Mouse (Mus musculus) brain, embryonic 14.5 days (tissue): ENCODE measurements around the gene Secisbp2l. TPM values are rescaled to one million over a fixed set of nuclear protein-coding genes. Genes with fewer than 3 reads are reported as not detected.

Experiments
- DNase-seq: peaks from one replicate; pipeline ENCODE4 v3.0.0-alpha.2; 2011; ENCODE audit warnings: low read depth
- CTCF ChIP-seq: fragments of 200-500 bp; IDR thresholded peaks from 2 replicates; pipeline ENCODE4 v1.5.1; 2012; ENCODE audit warnings: inconsistent platforms, mild to moderate bottlenecking, moderate library complexity, borderline replicate concordance; ENCODE audit not compliant: insufficient read depth, insufficient read length; ENCODE audit errors: extremely low read depth
- POLR2A ChIP-seq: fragments of 200-500 bp; IDR thresholded peaks from 2 replicates; pipeline ENCODE4 v1.6.1; 2012; ENCODE audit warnings: mild to moderate bottlenecking, inconsistent platforms, borderline replicate concordance; ENCODE audit not compliant: poor library complexity, insufficient read depth, insufficient read length, severe bottlenecking; ENCODE audit errors: extremely low read depth
- polyA plus RNA-seq: library from polyadenylated mRNA; depleted of rRNA; stranded (reverse); fragments of >200 nt; gene quantifications from 2 replicates; pipeline ENCODE4 v1.2.3, GENCODE M21; 2012

The Secisbp2l gene
- polyA plus RNA-seq, 1 experiment = 28.4 TPM

- TF ChIP-seq POLR2A (no peak), CTCF (no peak)
- no peak for DNase-seq
These were observed 5.7 kb downstream of the Secisbp2l start for GRCm38 (mm10) chr2:125777018-125777417.

GRCm38 (mm10) chr2:125775661-125776060, 7.0 kb downstream of the Secisbp2l start:
- no peak for DNase-seq
- TF ChIP-seq CTCF = no peak
- TF ChIP-seq POLR2A = no peak

DNA sequence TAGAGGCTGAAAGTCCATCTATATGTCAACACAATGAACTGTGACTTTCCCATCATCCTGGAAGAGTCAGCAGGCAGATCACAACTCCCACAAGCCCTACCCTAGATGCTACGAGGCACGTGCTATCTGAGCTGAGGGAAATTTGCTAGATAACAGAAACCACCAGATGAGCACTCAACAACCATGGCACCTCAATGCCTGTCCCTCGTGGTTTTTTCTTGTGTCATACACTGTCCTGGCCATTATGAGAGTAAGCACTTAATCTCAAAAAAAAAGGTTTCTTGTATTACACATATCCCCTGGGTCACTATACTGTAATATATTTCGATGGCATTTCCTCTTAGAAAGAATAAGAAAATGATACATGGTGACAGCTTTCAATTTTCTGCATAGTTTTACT, 7.8 kb downstream of the Secisbp2l start:
- DNase-seq = no peak
- TF ChIP-seq CTCF (no peak), POLR2A (no peak)

- peak; percentile 23 for DNase-seq
- TF ChIP-seq POLR2A = no peak
- peak; percentile 52; the same call in 1 of the 2 replicates for TF ChIP-seq CTCF
These were observed 17.6 kb downstream of the Secisbp2l start for GRCm38 (mm10) chr2:125765029-125765428.

GRCm38 (mm10) chr2:125764531-125764930, 18.1 kb downstream of the Secisbp2l start:
- no peak for TF ChIP-seq CTCF
- TF ChIP-seq POLR2A = no peak
- no peak for DNase-seq

GRCm38 (mm10) chr2:125749330-125749729, 33.3 kb downstream of the Secisbp2l start:
- TF ChIP-seq POLR2A (no peak), CTCF (no peak)
- DNase-seq = no peak

- TF ChIP-seq POLR2A = no peak
- no peak for TF ChIP-seq CTCF
- DNase-seq = no peak
These were observed 43.3 kb downstream of the Secisbp2l start for GRCm38 (mm10) chr2:125739338-125739737.

GRCm38 (mm10) chr2:125738718-125739117, 44.0 kb downstream of the Secisbp2l start:
- no peak for TF ChIP-seq CTCF
- TF ChIP-seq POLR2A = no peak
- no peak for DNase-seq

GRCm38 (mm10) chr2:125736025-125736343, 46.7 kb downstream of the Secisbp2l start:
- no peak for DNase-seq
- TF ChIP-seq POLR2A (no peak), CTCF (no peak)

GRCm38 (mm10) chr2:125735333-125736024, 47.2 kb downstream of the Secisbp2l start:
- DNase-seq = no peak
- TF ChIP-seq POLR2A = no peak

DNA sequence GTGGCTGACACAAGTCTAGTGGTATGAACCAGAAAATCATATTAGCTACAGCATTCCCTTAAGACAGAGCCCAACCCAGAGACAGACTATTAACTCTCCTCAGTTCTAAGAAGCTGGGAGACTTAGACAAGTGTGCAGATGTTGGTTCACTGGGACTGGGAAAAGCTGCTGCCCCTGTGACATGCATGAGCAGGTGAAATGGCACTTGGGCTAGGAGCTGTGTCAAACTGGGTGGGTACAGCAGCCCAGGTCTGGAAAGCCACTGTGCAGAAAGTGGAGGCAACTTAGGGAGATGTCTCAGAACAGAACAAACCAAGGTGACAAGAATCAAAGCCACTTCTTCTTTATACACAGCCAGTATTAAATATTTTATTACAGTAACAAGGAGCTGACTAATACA, 47.9 kb downstream of the Secisbp2l start:
- TF ChIP-seq CTCF = no peak
- TF ChIP-seq POLR2A = no peak
- no peak for DNase-seq

DNA sequence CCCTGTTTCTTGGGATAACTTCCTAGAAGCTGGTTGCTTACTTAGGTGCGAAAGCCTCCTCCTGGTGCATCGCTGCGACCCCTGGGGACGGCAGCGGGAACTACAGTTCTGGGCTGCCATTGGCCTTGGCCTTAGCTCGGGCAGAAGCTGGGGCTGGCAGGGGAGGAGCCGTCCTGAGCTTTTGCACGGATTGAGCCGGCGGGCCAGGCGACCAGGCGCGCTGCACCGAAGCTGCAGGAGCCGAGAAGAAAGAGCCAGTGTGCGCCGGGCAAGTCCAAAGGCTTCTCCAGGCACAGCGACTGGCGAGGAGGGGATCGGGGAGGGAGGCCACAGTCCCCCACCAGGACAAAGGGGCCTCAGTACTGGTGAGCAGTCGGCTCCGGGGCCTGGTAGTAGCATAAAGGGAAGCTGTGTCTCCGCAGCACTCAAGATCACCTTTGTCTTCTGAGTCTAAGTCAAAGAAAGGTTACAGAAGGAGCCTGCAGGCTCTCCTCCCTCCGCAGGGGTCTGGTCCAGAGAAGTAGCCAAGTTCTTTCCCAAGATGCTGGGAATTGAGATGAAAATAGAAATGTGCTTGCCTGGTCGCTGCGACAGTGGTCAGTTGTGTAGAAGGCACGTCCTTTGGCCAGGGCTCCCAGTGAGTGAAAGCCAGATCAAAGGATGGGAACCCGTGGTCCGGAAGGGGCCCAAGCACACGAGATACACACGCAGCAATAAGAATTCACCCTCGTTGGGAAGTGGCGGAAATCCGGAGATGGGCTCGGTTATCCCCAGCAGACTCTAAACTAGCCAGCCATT, 50.7 kb downstream of the Secisbp2l start:
- peak; percentile 98 for DNase-seq
- TF ChIP-seq CTCF (peak; percentile 99), POLR2A (peak; percentile 64; the same call in 1 of the 2 replicates)
